Comparison of ENCODE assay signal across 20 mouse cellular contexts in the genomic region with DNA sequence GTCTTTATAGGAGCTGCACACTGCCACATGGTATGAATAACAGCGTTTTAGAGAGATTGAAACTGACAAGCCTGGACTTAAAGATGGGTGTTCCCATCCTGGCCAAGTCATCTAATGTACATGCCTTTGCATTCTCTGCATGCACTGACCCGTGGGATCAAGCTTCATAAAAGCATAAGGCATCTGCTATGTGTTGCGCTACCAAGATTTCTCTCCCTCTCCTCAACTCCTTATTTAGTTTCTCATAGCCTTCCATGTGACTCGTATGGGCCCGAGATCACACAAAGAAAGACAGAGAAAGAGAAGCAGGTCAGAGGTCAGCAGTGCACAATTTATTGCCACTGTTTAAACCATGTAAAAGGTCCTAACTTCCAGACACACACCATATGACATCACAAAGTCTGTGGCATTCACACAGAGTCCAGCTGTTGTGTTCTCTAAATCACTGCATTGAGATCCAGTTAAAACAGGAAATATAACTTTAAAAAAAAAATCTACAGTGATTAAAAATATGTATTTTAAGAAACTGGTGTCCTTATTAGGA.
DNase-seq lines count a peak whose midpoint lies in the region; ATAC-seq and TF ChIP-seq lines count a peak whose summit lies in the region.
"Had no signal": no experiment of that assay in that cellular context is flagged by ENCODE, and none has a peak within 500 bp of the region (broad histone marks: within the 10 kb centered on the region; RNA-seq: fewer than 3 reads in every experiment).

No protein-coding gene starts in this region.

- WGBS in stomach, embryonic 14.5 days, result 49% methylated on average over 5 of the region's 5 CpGs
- WGBS in stomach, postnatal 0 days, result 39% methylated on average over 5 of the region's 5 CpGs
- 51% methylated on average over 5 of the region's 5 CpGs for WGBS in intestine, embryonic 16.5 days
- WGBS in midbrain, embryonic 15.5 days, result 76% methylated on average over 5 of the region's 5 CpGs
- 75% methylated on average over 5 of the region's 5 CpGs for WGBS in heart, embryonic 12.5 days

- TF ChIP-seq EP300 in stomach, postnatal 0 days (optimal IDR thresholded peaks at IDR 0.05), result no peak

- no peak for TF ChIP-seq CTCF in stomach, postnatal 0 days (IDR thresholded peaks at IDR 0.05; ENCODE audit: low read depth)

- H3K9me3 ChIP-seq in stomach, embryonic 14.5 days (ENCODE audit: control insufficient read depth, low read depth, low read length), result no peaks in the 10 kb centered on the region; the same call in 1 of the 2 replicates
- H3K9me3 ChIP-seq in stomach, postnatal 0 days (ENCODE audit: control insufficient read depth, low read length), result no peaks in the 10 kb centered on the region
- no peaks in the 10 kb centered on the region for H3K9me3 ChIP-seq in intestine, embryonic 16.5 days (ENCODE audit: control insufficient read depth, low read length)
- H3K9me3 ChIP-seq in midbrain, embryonic 15.5 days, result no peaks in the 10 kb centered on the region
- H3K9me3 ChIP-seq in heart, embryonic 12.5 days (replicated peaks), result no peaks in the 10 kb centered on the region
- H3K9me3 ChIP-seq: embryonic facial prominence, embryonic 12.5 days; forebrain, embryonic 10.5 days; liver, embryonic 12.5 days; midbrain, embryonic 13.5 days had no signal

- H3K4me1 ChIP-seq in stomach, embryonic 14.5 days (ENCODE audit: control insufficient read depth, insufficient read depth, low read length), result no peaks in the 10 kb centered on the region
- H3K4me1 ChIP-seq in stomach, postnatal 0 days (replicated peaks; ENCODE audit: control insufficient read depth, insufficient read depth), result no peaks in the 10 kb centered on the region
- H3K4me1 ChIP-seq in intestine, embryonic 16.5 days (ENCODE audit: control insufficient read depth, insufficient read depth, low read length), result no peaks in the 10 kb centered on the region
- no peaks in the 10 kb centered on the region for H3K4me1 ChIP-seq in midbrain, embryonic 15.5 days
- H3K4me1 ChIP-seq in heart, embryonic 12.5 days (replicated peaks), result no peaks in the 10 kb centered on the region
- H3K4me1 ChIP-seq: embryonic facial prominence, embryonic 12.5 days; forebrain, embryonic 10.5 days; liver, embryonic 12.5 days; midbrain, embryonic 13.5 days had no signal

- H3K9ac ChIP-seq in stomach, embryonic 14.5 days (replicated peaks; ENCODE audit: low read depth, low read length), result no peak overlapping the region
- no peak overlapping the region for H3K9ac ChIP-seq in stomach, postnatal 0 days (ENCODE audit: low read length)
- no peak overlapping the region for H3K9ac ChIP-seq in intestine, embryonic 16.5 days (ENCODE audit: low read depth, low read length)
- no peak overlapping the region for H3K9ac ChIP-seq in midbrain, embryonic 15.5 days
- H3K9ac ChIP-seq in heart, embryonic 12.5 days, result no peak overlapping the region
- H3K9ac ChIP-seq: embryonic facial prominence, embryonic 12.5 days; hindbrain, embryonic 14.5 days; liver, embryonic 12.5 days; midbrain, embryonic 13.5 days had no signal

- no peaks in the 10 kb centered on the region for H3K36me3 ChIP-seq in stomach, embryonic 14.5 days (ENCODE audit: control insufficient read depth, insufficient read depth, low read length)
- no peaks in the 10 kb centered on the region for H3K36me3 ChIP-seq in stomach, postnatal 0 days (ENCODE audit: control insufficient read depth, insufficient read depth, low read length)
- no peaks in the 10 kb centered on the region for H3K36me3 ChIP-seq in intestine, embryonic 16.5 days (ENCODE audit: control insufficient read depth, insufficient read depth, low read length)
- H3K36me3 ChIP-seq in midbrain, embryonic 15.5 days (replicated peaks), result no peaks in the 10 kb centered on the region
- H3K36me3 ChIP-seq in heart, embryonic 12.5 days, result no peaks in the 10 kb centered on the region
- H3K36me3 ChIP-seq: embryonic facial prominence, embryonic 12.5 days; forebrain, embryonic 10.5 days; liver, embryonic 12.5 days; midbrain, embryonic 13.5 days had no signal

- no peak overlapping the region for H3K4me3 ChIP-seq in stomach, embryonic 14.5 days (ENCODE audit: low read depth, low read length)
- H3K4me3 ChIP-seq in stomach, postnatal 0 days (ENCODE audit: low read depth, low read length), result no peak overlapping the region
- no peak overlapping the region for H3K4me3 ChIP-seq in intestine, embryonic 16.5 days (ENCODE audit: low read length)
- no peak overlapping the region for H3K4me3 ChIP-seq in midbrain, embryonic 15.5 days
- H3K4me3 ChIP-seq in heart, embryonic 12.5 days, result no peak overlapping the region
- H3K4me3 ChIP-seq: embryonic facial prominence, embryonic 12.5 days; forebrain, embryonic 10.5 days; liver, embryonic 12.5 days; midbrain, embryonic 13.5 days had no signal

- no peaks in the 10 kb centered on the region for H3K27me3 ChIP-seq in stomach, embryonic 14.5 days (ENCODE audit: control insufficient read depth, insufficient read depth, low read length)
- no peaks in the 10 kb centered on the region for H3K27me3 ChIP-seq in stomach, postnatal 0 days (ENCODE audit: control insufficient read depth, insufficient read depth, low read length)
- no peaks in the 10 kb centered on the region for H3K27me3 ChIP-seq in intestine, embryonic 16.5 days (replicated peaks; ENCODE audit: control insufficient read depth, insufficient read depth, low read length)
- no peaks in the 10 kb centered on the region for H3K27me3 ChIP-seq in midbrain, embryonic 15.5 days (replicated peaks)
- no peaks in the 10 kb centered on the region for H3K27me3 ChIP-seq in heart, embryonic 12.5 days (replicated peaks)
- H3K27me3 ChIP-seq: embryonic facial prominence, embryonic 12.5 days; liver, embryonic 12.5 days; midbrain, embryonic 13.5 days had no signal

- no peak overlapping the region for H3K4me2 ChIP-seq in stomach, embryonic 14.5 days (replicated peaks; ENCODE audit: low read depth, low read length)
- H3K4me2 ChIP-seq in stomach, postnatal 0 days (replicated peaks; ENCODE audit: low read depth), result no peak overlapping the region
- H3K4me2 ChIP-seq in intestine, embryonic 16.5 days (ENCODE audit: low read depth, low read length), result no peak overlapping the region
- no peak overlapping the region for H3K4me2 ChIP-seq in midbrain, embryonic 15.5 days
- H3K4me2 ChIP-seq in heart, embryonic 12.5 days, result no peak overlapping the region
- H3K4me2 ChIP-seq: embryonic facial prominence, embryonic 12.5 days; hindbrain, embryonic 14.5 days; liver, embryonic 12.5 days; midbrain, embryonic 13.5 days had no signal

- H3K27ac ChIP-seq in stomach, embryonic 14.5 days (ENCODE audit: low read length), result no peak overlapping the region
- no peak overlapping the region for H3K27ac ChIP-seq in stomach, postnatal 0 days (replicated peaks)
- H3K27ac ChIP-seq in intestine, embryonic 16.5 days (ENCODE audit: low read length), result no peak overlapping the region
- H3K27ac ChIP-seq in midbrain, embryonic 15.5 days, result no peak overlapping the region
- no peak overlapping the region for H3K27ac ChIP-seq in heart, embryonic 12.5 days (ENCODE audit: poor library complexity, severe bottlenecking)
- H3K27ac ChIP-seq: embryonic facial prominence, embryonic 12.5 days; forebrain, embryonic 10.5 days; hindbrain, embryonic 14.5 days; liver, embryonic 12.5 days; macrophage; midbrain, embryonic 13.5 days had no signal

- DNase-seq in kidney, postnatal 10 days, result peak; percentile 72
- no peak for DNase-seq in kidney, adult 8-10 months
- no peak for DNase-seq in stomach, postnatal 0 days (ENCODE audit: low spot score)
- DNase-seq: adrenal gland, postnatal 25 days; cerebellum, adult 9-11 months; gastrocnemius, postnatal 14 days; heart, postnatal 14 days; right cerebral cortex, postnatal 25 days; thymus, adult 2 months had no signal

- peak; percentile 63; the same call in 1 of the 2 replicates for ATAC-seq in stomach, embryonic 14.5 days (ENCODE audit: insufficient number of reproducible peaks, insufficient read depth, low FRiP score, low read depth)
- no peak for ATAC-seq in stomach, postnatal 0 days (ENCODE audit: low FRiP score, low TSS enrichment)
- ATAC-seq in intestine, embryonic 16.5 days, result peak; percentile 44; the same call in 1 of the 2 replicates
- ATAC-seq in midbrain, embryonic 15.5 days (replicated peaks), result no peak
- ATAC-seq in heart, embryonic 12.5 days (ENCODE audit: insufficient number of reproducible peaks, low FRiP score), result no peak
- ATAC-seq: CD4-positive, CD25-positive, alpha-beta regulatory T cell, adult 4 months; liver, embryonic 12.5 days; midbrain, embryonic 13.5 days had no signal

Comparison
In these comparisons a context has a peak if more than half of its experiments do, and no peak if none do; other contexts are left out.
1. ATAC-seq: peak in stomach, embryonic 14.5 days (single experiment) and intestine, embryonic 16.5 days (single experiment); none in stomach, postnatal 0 days (single experiment), midbrain, embryonic 15.5 days (single experiment) and heart, embryonic 12.5 days (single experiment).